Mouse (Mus musculus): Measurements from ENCODE around the gene Fam184b. TPM values are rescaled to one million over a fixed set of nuclear protein-coding genes. Genes with fewer than 3 reads are reported as not detected.

Fam184b gene
- polyA plus RNA-seq (2015; fragmentation: Illumina TruSeq; extraction: RNeasy Lipid Tissue Mini Kit (QIAGEN cat#74804); ENCODE audit: insufficient read depth, low replicate concordance), result 0.17 TPM

GRCm38 (mm10) chr5:45638806-45639714, at the start of gene Fam184b:
TSS of gene Fam184b (minus strand) at chr5:45639614.

GRCm38 (mm10) chr5:45669598-45670279, 30.3 kb upstream of the Fam184b start, which contains the start of gene Ncapg:
TSS of gene Ncapg (plus strand) at chr5:45669919.

GRCm38 (mm10) chr5:45519960-45520808, 119.2 kb downstream of the Fam184b start, which contains the start of gene Med28:
TSS of gene Med28 (plus strand) at chr5:45520229.

GRCm38 (mm10) chr5:45493191-45494092, 146.0 kb downstream of the Fam184b start, which contains the start of gene Lap3:
TSS of gene Lap3 (plus strand) at chr5:45493374.

Other genes starting within 250 kb of the Fam184b start
- 91.1 TPM for gene Qdpr, start 189.4 kb downstream of the Fam184b start, polyA plus RNA-seq (2015; fragmentation: Illumina TruSeq; extraction: RNeasy Lipid Tissue Mini Kit (QIAGEN cat#74804); ENCODE audit: insufficient read depth, low replicate concordance)
- not detected for gene Clrn2, start 185.9 kb downstream of the Fam184b start, polyA plus RNA-seq (2015; fragmentation: Illumina TruSeq; extraction: RNeasy Lipid Tissue Mini Kit (QIAGEN cat#74804); ENCODE audit: insufficient read depth, low replicate concordance)
- gene Lap3, start 146.2 kb downstream of the Fam184b start, polyA plus RNA-seq (2015; fragmentation: Illumina TruSeq; extraction: RNeasy Lipid Tissue Mini Kit (QIAGEN cat#74804); ENCODE audit: insufficient read depth, low replicate concordance), result 46.4 TPM
- gene Med28, start 119.4 kb downstream of the Fam184b start, polyA plus RNA-seq (2015; fragmentation: Illumina TruSeq; extraction: RNeasy Lipid Tissue Mini Kit (QIAGEN cat#74804); ENCODE audit: insufficient read depth, low replicate concordance), result 74.0 TPM
- gene Ncapg, start 30.3 kb upstream of the Fam184b start, polyA plus RNA-seq (2015; fragmentation: Illumina TruSeq; extraction: RNeasy Lipid Tissue Mini Kit (QIAGEN cat#74804); ENCODE audit: insufficient read depth, low replicate concordance), result 13.6 TPM
- gene Lcorl, start 218.0 kb upstream of the Fam184b start, polyA plus RNA-seq (2015; fragmentation: Illumina TruSeq; extraction: RNeasy Lipid Tissue Mini Kit (QIAGEN cat#74804); ENCODE audit: insufficient read depth, low replicate concordance), result 14.5 TPM